Mouse (Mus musculus) myocyte (in vitro differentiated cells): Measurements from ENCODE around the gene Gemin4.

ENCODE experiments used
- E2F4 ChIP-seq: IDR thresholded peaks from one replicate; pipeline ENCODE4 v1.6.1; 2011; ENCODE audit warnings: mild to moderate bottlenecking, control low read depth, moderate library complexity; ENCODE audit not compliant: insufficient read depth
- POLR2A ChIP-seq: IDR thresholded peaks from one replicate; pipeline ENCODE4 v1.6.1; 2011; ENCODE audit warnings: low read depth, mild to moderate bottlenecking, control low read depth, moderate library complexity; ENCODE audit not compliant: insufficient read length
- POLR2AphosphoS2 ChIP-seq: IDR thresholded peaks from one replicate; pipeline ENCODE4 v1.6.1; 2011; ENCODE audit warnings: low read depth, control low read depth; ENCODE audit not compliant: insufficient read length
- TCF12 ChIP-seq: IDR thresholded peaks from one replicate; pipeline ENCODE4 v1.6.1; 2011; ENCODE audit warnings: mild to moderate bottlenecking, control low read depth; ENCODE audit not compliant: poor library complexity, insufficient read depth, severe bottlenecking
- TCF3 ChIP-seq: IDR thresholded peaks from one replicate; pipeline ENCODE4 v1.6.1; 2011; ENCODE audit warnings: low read depth, control low read depth; ENCODE audit not compliant: insufficient read length
- USF1 ChIP-seq: IDR thresholded peaks from one replicate; pipeline ENCODE4 v1.6.1; 2011; ENCODE audit warnings: low read depth, mild to moderate bottlenecking, control low read depth, moderate library complexity

DNA sequence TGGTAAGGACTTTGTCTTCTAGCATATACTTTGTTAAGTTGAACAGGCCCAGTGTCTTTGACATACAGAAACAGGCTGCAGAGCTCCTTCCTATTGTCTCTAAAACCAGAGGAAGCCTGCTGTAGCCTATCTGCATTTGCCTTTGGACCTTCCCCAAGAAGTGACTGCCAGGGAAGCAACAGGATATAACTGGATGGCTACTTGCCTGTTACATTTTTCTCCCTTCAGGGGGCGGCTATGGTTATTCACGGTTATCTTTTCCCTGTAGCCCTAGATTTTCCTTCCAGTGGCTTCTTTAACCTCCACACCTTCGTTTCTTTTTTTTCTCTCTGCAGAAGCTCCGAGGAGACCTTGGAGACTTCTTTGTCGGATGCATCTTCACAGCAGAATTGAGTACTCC lies 10.7 kb downstream of the Gemin4 start:
- TF ChIP-seq TCF12 (no peak), POLR2A (no peak), TCF3 (no peak), E2F4 (no peak), USF1 (no peak), POLR2AphosphoS2 (no peak)
